Mouse (Mus musculus): ENCODE measurements around the gene Atp6v1g1. TPM values are rescaled to one million over a fixed set of nuclear protein-coding genes. Genes with fewer than 3 reads are reported as not detected.

Atp6v1g1 gene
- polyA plus RNA-seq, 1 experiment from 2014 or later, result 362 TPM

DNA sequence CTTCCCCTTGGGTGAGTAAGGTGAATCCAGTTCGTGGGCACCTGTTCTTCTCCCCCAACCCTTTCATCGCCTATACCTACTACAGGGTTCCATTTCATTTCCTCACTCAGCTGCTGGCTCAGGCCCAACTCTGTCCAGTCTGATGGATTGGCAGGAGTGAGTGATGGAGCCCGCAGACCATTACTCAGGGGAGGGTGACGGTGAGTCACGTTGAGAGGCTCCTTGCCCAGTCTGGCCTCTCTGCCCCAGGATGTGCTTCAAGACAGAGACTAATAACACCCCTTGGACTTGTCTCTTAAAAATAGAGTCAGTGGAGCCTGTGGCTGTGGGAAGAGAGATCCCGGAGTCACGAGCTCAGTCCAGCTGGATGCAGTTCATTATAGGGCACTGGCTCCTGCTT is 14.2 kb upstream of the Atp6v1g1 start:
- no peaks in the 10 kb centered on the region for H3K4me1 ChIP-seq (ENCODE audit: control insufficient read depth, insufficient read depth, low read length)
- no peak overlapping the region for H3K4me3 ChIP-seq (ENCODE audit: low read depth, low read length)
- WGBS, result 82% methylated on average over 7 of the region's 7 CpGs
- no peaks in the 10 kb centered on the region for H3K27me3 ChIP-seq (ENCODE audit: control insufficient read depth, insufficient read depth, low read length)
- no peaks in the 10 kb centered on the region for H3K9me3 ChIP-seq (replicated peaks; ENCODE audit: control insufficient read depth, low read length)
- no peak for DNase-seq (ENCODE audit: low spot score)
- H3K9ac ChIP-seq (replicated peaks; ENCODE audit: low read length), result no peak overlapping the region
- no peak overlapping the region for H3K4me2 ChIP-seq (ENCODE audit: low read depth, low read length)
- H3K36me3 ChIP-seq (replicated peaks; ENCODE audit: control insufficient read depth, insufficient read depth, low read depth, low read length), result no peaks in the 10 kb centered on the region
- no peak for ATAC-seq (replicated peaks; ENCODE audit: insufficient number of reproducible peaks, low FRiP score, low TSS enrichment, low read depth)
- H3K27ac ChIP-seq (replicated peaks; ENCODE audit: low read depth, low read length), result no peak overlapping the region

DNA sequence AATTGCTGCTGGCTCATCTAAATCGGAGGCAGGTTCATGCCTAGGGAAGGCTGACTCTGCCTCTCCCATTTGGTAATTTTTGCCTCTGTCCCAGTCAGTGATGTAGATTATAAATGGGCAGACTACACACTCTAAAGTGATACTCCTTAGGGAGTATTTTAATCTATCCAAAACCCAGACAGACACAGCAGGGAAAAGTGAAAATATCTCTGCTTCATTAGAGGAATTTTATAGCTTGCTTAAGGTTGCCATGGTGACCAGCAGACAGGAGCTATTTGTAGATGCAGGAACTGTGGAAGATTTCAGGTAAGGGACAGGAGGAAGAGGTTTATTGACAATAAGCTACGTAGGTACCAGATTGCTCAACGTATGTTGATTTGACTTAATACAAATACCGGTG is 7.0 kb upstream of the Atp6v1g1 start:
- Histone ChIP-seq H3K27me3 (ENCODE audit: control insufficient read depth, insufficient read depth, low read length) (no peaks in the 10 kb centered on the region), H3K4me1 (ENCODE audit: control insufficient read depth, insufficient read depth, low read length) (no peaks in the 10 kb centered on the region), H3K4me2 (ENCODE audit: low read depth, low read length) (no peak overlapping the region), H3K9me3 (replicated peaks; ENCODE audit: control insufficient read depth, low read length) (no peaks in the 10 kb centered on the region), H3K36me3 (replicated peaks; ENCODE audit: control insufficient read depth, insufficient read depth, low read depth, low read length) (no peaks in the 10 kb centered on the region), H3K9ac (replicated peaks; ENCODE audit: low read length) (no peak overlapping the region), H3K27ac (replicated peaks; ENCODE audit: low read depth, low read length) (no peak overlapping the region), H3K4me3 (ENCODE audit: low read depth, low read length) (no peak overlapping the region)
- ATAC-seq (replicated peaks; ENCODE audit: insufficient number of reproducible peaks, low FRiP score, low TSS enrichment, low read depth), result no peak
- WGBS, result 87% methylated on average over 4 of the region's 4 CpGs
- no peak for DNase-seq (ENCODE audit: low spot score)

DNA sequence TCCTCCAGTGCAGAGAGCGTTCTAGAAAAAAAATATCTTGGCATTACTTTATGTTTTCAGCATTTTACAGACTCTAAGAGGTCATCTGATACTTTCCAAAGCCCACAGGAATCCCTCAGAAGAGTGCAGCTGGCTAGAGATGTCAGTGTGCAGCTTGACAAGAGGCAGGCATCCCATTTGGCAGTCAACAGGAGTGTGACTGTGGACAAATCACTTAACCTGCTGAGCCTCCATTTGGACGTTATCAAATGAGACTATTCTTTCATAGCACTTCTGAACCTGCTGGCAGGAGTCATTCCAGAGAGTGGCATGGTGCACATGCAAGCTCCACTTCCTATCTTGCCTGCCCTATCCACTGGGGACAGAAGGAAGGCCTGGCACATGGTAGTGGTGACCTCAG is 2.4 kb upstream of the Atp6v1g1 start:
- Histone ChIP-seq H3K9ac (replicated peaks; ENCODE audit: low read length) (no peak overlapping the region), H3K36me3 (replicated peaks; ENCODE audit: control insufficient read depth, insufficient read depth, low read depth, low read length) (no peaks in the 10 kb centered on the region), H3K4me3 (ENCODE audit: low read depth, low read length) (no peak overlapping the region), H3K4me1 (ENCODE audit: control insufficient read depth, insufficient read depth, low read length) (no peaks in the 10 kb centered on the region), H3K27me3 (ENCODE audit: control insufficient read depth, insufficient read depth, low read length) (no peaks in the 10 kb centered on the region), H3K9me3 (replicated peaks; ENCODE audit: control insufficient read depth, low read length) (no peaks in the 10 kb centered on the region), H3K4me2 (ENCODE audit: low read depth, low read length) (no peak overlapping the region), H3K27ac (replicated peaks; ENCODE audit: low read depth, low read length) (no peak overlapping the region)
- no peak for ATAC-seq (replicated peaks; ENCODE audit: insufficient number of reproducible peaks, low FRiP score, low TSS enrichment, low read depth)
- 64% methylated on average over 2 of the region's 2 CpGs for WGBS
- no peak for DNase-seq (ENCODE audit: low spot score)

DNA sequence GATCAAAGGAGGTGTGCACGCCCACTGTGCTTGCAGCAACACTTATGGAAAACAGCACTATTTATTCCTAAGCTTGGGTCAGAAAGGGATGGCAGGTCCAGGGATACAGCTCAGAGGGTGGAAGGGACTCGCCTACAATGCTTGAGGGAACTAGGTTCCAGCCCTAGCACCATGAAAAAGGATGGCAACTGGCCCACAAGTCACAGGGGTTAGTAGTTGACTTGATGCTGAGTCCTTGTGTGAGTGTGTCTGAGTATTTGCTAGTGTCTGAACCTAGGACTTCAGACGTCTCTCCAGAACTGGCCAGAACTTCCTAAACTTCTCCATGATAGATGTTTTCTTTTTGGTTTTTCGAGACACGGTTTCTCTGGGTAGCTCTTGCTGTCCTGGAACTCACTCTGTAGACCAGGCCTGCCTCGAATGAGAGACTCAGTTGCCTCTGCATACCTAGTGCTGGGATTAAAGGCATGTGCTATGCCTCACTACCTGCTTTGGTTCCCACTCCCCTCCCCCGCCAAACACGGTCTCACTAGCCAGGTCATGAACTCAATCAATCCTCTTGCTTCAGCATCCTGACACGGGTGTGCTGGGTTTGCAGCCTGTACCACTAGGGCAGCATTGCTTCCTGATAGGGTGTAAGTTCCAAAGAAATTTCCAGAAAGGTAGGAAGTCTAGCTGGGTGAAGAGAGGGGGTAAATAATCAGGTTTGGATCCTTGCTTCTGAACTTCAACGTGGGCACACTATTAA is 652 bp upstream of the Atp6v1g1 start:
- Histone ChIP-seq H3K36me3 (replicated peaks; ENCODE audit: control insufficient read depth, insufficient read depth, low read depth, low read length) (peaks cover 1% of the 10 kb centered on the region), H3K27me3 (ENCODE audit: control insufficient read depth, insufficient read depth, low read length) (no peaks in the 10 kb centered on the region), H3K9ac (replicated peaks; ENCODE audit: low read length) (peak overlapping the region; percentile 33; the same call in 1 of the 2 replicates), H3K9me3 (replicated peaks; ENCODE audit: control insufficient read depth, low read length) (no peaks in the 10 kb centered on the region), H3K27ac (replicated peaks; ENCODE audit: low read depth, low read length) (no peak overlapping the region), H3K4me1 (ENCODE audit: control insufficient read depth, insufficient read depth, low read length) (no peaks in the 10 kb centered on the region), H3K4me3 (ENCODE audit: low read depth, low read length) (peak overlapping the region; percentile 70; the same call in 1 of the 2 replicates), H3K4me2 (ENCODE audit: low read depth, low read length) (0 out of 2 replicates have a peak overlapping the region, but pooled peaks have one; percentile 7)
- WGBS, result 63% methylated on average over 10 of the region's 10 CpGs
- DNase-seq (ENCODE audit: low spot score), result no peak
- peak; percentile 63 for ATAC-seq (replicated peaks; ENCODE audit: insufficient number of reproducible peaks, low FRiP score, low TSS enrichment, low read depth)

DNA sequence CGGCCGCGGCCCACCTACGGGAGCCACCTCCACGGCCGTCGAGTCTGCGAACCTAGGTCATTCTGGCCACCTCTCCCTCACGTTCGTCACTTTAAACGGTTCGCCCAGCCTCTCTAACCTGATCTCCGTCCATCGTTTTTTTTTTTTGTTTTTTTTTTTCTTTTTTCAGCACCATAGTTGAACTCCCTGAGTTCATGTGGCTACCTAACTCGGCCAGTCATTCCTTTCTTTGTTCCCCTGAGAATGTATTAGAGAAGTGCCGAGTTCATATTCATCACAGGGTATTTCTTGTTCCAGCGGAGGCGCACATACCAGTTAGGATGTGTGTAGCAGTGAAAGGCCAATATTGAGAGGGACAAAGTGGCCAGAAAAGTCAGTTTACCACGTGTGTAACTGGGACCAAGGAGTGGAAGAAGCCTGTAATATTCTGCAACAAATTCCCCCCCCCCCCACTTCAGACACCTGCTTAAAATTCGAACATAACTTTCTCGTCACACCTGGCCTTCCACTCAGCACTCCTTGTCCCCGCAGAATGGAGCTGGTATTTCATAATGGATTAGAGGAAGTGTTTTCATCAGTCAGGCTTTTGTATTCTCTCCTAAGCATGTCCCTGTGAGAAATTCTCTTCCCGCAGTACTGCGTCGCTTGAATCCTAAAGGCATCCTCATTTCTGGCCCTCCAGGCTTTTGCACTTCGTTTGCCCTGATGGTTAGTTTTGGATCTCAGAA is 823 bp downstream of the Atp6v1g1 start:
- Histone ChIP-seq H3K27me3 (ENCODE audit: control insufficient read depth, insufficient read depth, low read length) (no peaks in the 10 kb centered on the region), H3K4me3 (ENCODE audit: low read depth, low read length) (peak overlapping the region; percentile 70), H3K36me3 (replicated peaks; ENCODE audit: control insufficient read depth, insufficient read depth, low read depth, low read length) (peaks cover 3% of the 10 kb centered on the region), H3K9ac (replicated peaks; ENCODE audit: low read length) (peak overlapping the region; percentile 87), H3K9me3 (replicated peaks; ENCODE audit: control insufficient read depth, low read length) (no peaks in the 10 kb centered on the region), H3K4me2 (ENCODE audit: low read depth, low read length) (peak overlapping the region; percentile 56), H3K4me1 (ENCODE audit: control insufficient read depth, insufficient read depth, low read length) (no peaks in the 10 kb centered on the region), H3K27ac (replicated peaks; ENCODE audit: low read depth, low read length) (no peak overlapping the region)
- 20% methylated on average over 26 of the region's 26 CpGs for WGBS
- ATAC-seq (replicated peaks; ENCODE audit: insufficient number of reproducible peaks, low FRiP score, low TSS enrichment, low read depth), result no peak; the same call in none of the 2 replicates
- DNase-seq (ENCODE audit: low spot score), result no peak

DNA sequence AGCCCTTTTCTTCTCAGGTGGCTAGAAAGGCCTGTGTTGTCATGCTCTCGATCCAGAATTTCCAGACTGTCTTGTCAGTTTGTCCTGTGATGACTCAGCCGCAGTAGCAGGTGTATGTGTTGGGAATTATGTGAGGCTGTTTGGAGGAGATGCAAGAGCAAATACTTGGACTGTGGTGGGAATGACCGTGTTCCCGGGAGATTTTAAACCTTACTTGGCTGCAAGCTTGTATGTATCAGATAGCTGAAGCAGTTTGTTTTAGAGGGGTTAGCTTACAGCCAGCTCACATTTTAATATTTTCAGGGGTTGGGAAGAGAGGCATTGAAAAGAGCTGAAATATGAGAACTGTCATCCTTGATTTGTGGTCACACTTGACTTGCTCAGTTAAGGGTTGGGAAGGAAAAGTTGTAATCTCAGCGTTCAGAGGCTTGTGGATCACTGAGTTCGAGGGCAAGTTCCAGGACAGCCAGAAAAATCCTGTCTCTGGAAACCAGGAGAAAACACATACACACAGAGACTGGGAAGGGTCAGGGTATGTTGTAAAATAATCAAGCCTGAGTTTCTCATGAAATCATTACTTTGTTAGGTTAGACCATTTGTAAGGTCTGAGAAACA is 2.0 kb downstream of the Atp6v1g1 start:
- DNase-seq (ENCODE audit: low spot score) (no peak), ATAC-seq (replicated peaks; ENCODE audit: insufficient number of reproducible peaks, low FRiP score, low TSS enrichment, low read depth) (no peak)
- Histone ChIP-seq H3K4me3 (ENCODE audit: low read depth, low read length) (no peak overlapping the region), H3K9ac (replicated peaks; ENCODE audit: low read length) (no peak overlapping the region), H3K4me1 (ENCODE audit: control insufficient read depth, insufficient read depth, low read length) (no peaks in the 10 kb centered on the region), H3K27me3 (ENCODE audit: control insufficient read depth, insufficient read depth, low read length) (no peaks in the 10 kb centered on the region), H3K36me3 (replicated peaks; ENCODE audit: control insufficient read depth, insufficient read depth, low read depth, low read length) (peaks cover 3% of the 10 kb centered on the region), H3K9me3 (replicated peaks; ENCODE audit: control insufficient read depth, low read length) (no peaks in the 10 kb centered on the region), H3K27ac (replicated peaks; ENCODE audit: low read depth, low read length) (no peak overlapping the region), H3K4me2 (ENCODE audit: low read depth, low read length) (peak overlapping the region; percentile 56; the same call in 1 of the 2 replicates)
- WGBS, result 70% methylated on average over 6 of the region's 6 CpGs

DNA sequence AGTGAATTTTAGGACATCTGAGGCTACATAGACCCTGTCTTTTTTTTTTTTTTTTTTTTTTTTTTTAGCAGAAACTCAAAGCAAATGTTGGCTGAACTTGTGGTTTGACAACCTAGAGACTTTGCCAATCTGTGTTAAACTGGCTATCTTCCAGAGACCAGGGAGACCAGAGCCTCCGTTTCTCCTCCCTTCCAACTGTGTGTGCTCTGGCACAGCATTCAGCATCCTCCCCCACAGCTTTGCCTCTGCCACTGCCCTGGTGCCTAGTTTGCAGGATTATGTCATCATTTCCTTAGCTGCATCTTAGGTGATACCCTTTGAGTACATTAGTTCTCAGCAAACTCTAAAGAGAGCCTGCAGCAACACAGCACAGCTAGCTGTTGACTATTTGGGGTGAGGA is 3.2 kb downstream of the Atp6v1g1 start:
- no peak for ATAC-seq (replicated peaks; ENCODE audit: insufficient number of reproducible peaks, low FRiP score, low TSS enrichment, low read depth)
- H3K9me3 ChIP-seq (replicated peaks; ENCODE audit: control insufficient read depth, low read length), result no peaks in the 10 kb centered on the region
- DNase-seq (ENCODE audit: low spot score), result no peak
- no peak overlapping the region for H3K4me3 ChIP-seq (ENCODE audit: low read depth, low read length)
- no peak overlapping the region for H3K27ac ChIP-seq (replicated peaks; ENCODE audit: low read depth, low read length)
- H3K9ac ChIP-seq (replicated peaks; ENCODE audit: low read length), result no peak overlapping the region
- peaks cover 3% of the 10 kb centered on the region for H3K36me3 ChIP-seq (replicated peaks; ENCODE audit: control insufficient read depth, insufficient read depth, low read depth, low read length)
- no peaks in the 10 kb centered on the region for H3K27me3 ChIP-seq (ENCODE audit: control insufficient read depth, insufficient read depth, low read length)
- no peak overlapping the region for H3K4me2 ChIP-seq (ENCODE audit: low read depth, low read length)
- WGBS, result 90% methylated on average over 1 of the region's 1 CpGs
- H3K4me1 ChIP-seq (ENCODE audit: control insufficient read depth, insufficient read depth, low read length), result no peaks in the 10 kb centered on the region

DNA sequence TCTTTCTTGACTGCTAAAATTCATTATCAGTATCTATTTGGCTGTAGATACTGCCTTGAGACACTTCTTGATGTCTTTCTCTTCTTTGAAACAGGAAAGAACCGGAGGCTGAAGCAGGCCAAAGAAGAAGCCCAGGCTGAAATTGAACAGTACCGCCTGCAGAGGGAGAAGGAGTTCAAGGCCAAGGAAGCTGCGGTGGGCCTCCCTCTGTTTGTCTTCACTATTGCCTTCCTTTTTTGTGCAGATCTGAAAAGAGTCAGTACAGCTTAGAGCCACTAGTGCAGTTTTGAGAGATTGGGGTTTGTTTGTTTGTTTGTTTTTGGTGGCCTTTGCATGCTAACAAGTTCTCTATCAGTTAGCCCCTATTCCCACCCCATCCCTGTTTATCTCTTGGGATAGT is 3.9 kb downstream of the Atp6v1g1 start:
- Histone ChIP-seq H3K4me3 (ENCODE audit: low read depth, low read length) (no peak overlapping the region), H3K4me2 (ENCODE audit: low read depth, low read length) (no peak overlapping the region), H3K4me1 (ENCODE audit: control insufficient read depth, insufficient read depth, low read length) (no peaks in the 10 kb centered on the region), H3K9me3 (replicated peaks; ENCODE audit: control insufficient read depth, low read length) (no peaks in the 10 kb centered on the region), H3K36me3 (replicated peaks; ENCODE audit: control insufficient read depth, insufficient read depth, low read depth, low read length) (peaks cover 3% of the 10 kb centered on the region), H3K9ac (replicated peaks; ENCODE audit: low read length) (no peak overlapping the region), H3K27ac (replicated peaks; ENCODE audit: low read depth, low read length) (no peak overlapping the region), H3K27me3 (ENCODE audit: control insufficient read depth, insufficient read depth, low read length) (no peaks in the 10 kb centered on the region)
- 93% methylated on average over 3 of the region's 3 CpGs for WGBS
- ATAC-seq (replicated peaks; ENCODE audit: insufficient number of reproducible peaks, low FRiP score, low TSS enrichment, low read depth) (no peak), DNase-seq (ENCODE audit: low spot score) (no peak)
